Mouse (Mus musculus) lung, postnatal 0 days (tissue): ENCODE measurements around the gene Olfr372.
"Not testable (repeated sequence)": the region's sequence is repeated elsewhere in the genome, so short reads cannot be mapped to it uniquely, and the experiment has no call there.

Experiments
- CTCF ChIP-seq: IDR thresholded peaks from 2 replicates; pipeline ENCODE4 v1.5.1; 2016; ENCODE audit warnings: antibody characterized with exemption, mild to moderate bottlenecking
- EP300 ChIP-seq: IDR thresholded peaks from 2 replicates; pipeline ENCODE4 v1.6.1; 2016; ENCODE audit warnings: antibody characterized with exemption, mild to moderate bottlenecking, control low read depth

- TF ChIP-seq CTCF, EP300: not testable (repeated sequence)
Measured at GRCm38 (mm10) chr8:72013506-72014228, 27.4 kb upstream of the Olfr372 start.
